Mouse (Mus musculus): ENCODE results near the gene Slc8a2. TPM values are rescaled to one million over a fixed set of nuclear protein-coding genes. Genes with fewer than 3 reads are reported as not detected.

Slc8a2 gene
- polyA plus RNA-seq, 1 experiment, result 1.5 TPM

DNA sequence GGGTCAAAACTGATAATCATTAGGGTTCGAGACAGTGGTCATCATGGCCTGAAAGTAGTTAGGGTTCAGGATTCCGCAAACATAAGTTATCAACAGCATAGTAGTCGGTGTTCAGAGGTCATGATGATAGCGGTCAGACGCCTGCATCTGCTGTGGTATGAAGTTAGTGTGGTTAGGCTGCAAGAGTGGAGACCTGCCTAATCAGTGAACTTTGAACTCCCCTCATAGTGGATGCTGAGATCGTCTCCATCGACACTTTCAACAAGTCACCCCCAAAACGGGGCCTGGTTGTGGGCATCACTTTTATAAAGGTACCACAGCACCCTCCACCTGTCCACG is 9.4 kb upstream of the Slc8a2 start:
- Histone ChIP-seq H3K27ac (ENCODE audit: insufficient read depth, low read depth, low read length) (no peak overlapping the region), H3K27me3 (ENCODE audit: control insufficient read depth, insufficient read depth, low read length) (no peaks in the 10 kb centered on the region), H3K4me3 (ENCODE audit: low read depth, low read length) (peak overlapping the region; percentile 79), H3K36me3 (ENCODE audit: control insufficient read depth, insufficient read depth, low read length) (peaks cover 20% of the 10 kb centered on the region; the same call in 1 of the 2 replicates), H3K4me1 (ENCODE audit: control insufficient read depth, insufficient read depth, insufficient read length, low read length) (no peaks in the 10 kb centered on the region; the same call in 1 of the 2 replicates)
- WGBS, result 25% methylated on average over 9 of the region's 9 CpGs
- no peak for TF ChIP-seq CTCF (IDR thresholded peaks at IDR 0.05; ENCODE audit: extremely low read depth, insufficient read length, insufficient replicate concordance, low read depth, low read length)
- TF ChIP-seq POLR2A (IDR thresholded peaks at IDR 0.05; ENCODE audit: low read depth, low read length), result no peak

DNA sequence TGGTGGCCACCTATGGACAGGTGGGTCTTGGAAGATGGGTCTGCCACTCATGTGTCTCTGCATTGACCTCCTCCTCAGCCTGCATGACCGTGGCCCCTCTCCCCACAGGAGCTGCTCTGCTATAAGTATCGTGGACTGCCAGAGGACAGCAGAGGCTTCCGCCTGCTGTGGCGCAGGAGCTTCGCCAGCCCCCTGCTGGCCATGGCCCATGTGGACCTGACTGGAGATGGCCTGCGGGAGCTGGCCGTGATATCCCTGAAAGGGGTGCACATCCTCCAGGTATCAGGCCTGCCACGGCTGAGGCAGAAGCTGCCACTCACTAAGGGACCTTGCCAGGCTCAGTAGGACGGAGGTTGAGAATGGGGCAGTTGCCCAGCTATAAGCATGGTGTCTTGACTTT is 3.8 kb upstream of the Slc8a2 start:
- TF ChIP-seq CTCF (IDR thresholded peaks at IDR 0.05; ENCODE audit: extremely low read depth, insufficient read length, insufficient replicate concordance, low read depth, low read length) (no peak), POLR2A (IDR thresholded peaks at IDR 0.05; ENCODE audit: low read depth, low read length) (no peak)
- Histone ChIP-seq H3K27ac (ENCODE audit: insufficient read depth, low read depth, low read length) (no peak overlapping the region), H3K27me3 (ENCODE audit: control insufficient read depth, insufficient read depth, low read length) (peaks cover 8% of the 10 kb centered on the region), H3K4me3 (ENCODE audit: low read depth, low read length) (no peak overlapping the region), H3K4me1 (ENCODE audit: control insufficient read depth, insufficient read depth, insufficient read length, low read length) (peaks cover 6% of the 10 kb centered on the region; the same call in 1 of the 2 replicates), H3K36me3 (ENCODE audit: control insufficient read depth, insufficient read depth, low read length) (peaks cover 3% of the 10 kb centered on the region; the same call in 1 of the 2 replicates)
- 83% methylated on average over 9 of the region's 9 CpGs for WGBS

DNA sequence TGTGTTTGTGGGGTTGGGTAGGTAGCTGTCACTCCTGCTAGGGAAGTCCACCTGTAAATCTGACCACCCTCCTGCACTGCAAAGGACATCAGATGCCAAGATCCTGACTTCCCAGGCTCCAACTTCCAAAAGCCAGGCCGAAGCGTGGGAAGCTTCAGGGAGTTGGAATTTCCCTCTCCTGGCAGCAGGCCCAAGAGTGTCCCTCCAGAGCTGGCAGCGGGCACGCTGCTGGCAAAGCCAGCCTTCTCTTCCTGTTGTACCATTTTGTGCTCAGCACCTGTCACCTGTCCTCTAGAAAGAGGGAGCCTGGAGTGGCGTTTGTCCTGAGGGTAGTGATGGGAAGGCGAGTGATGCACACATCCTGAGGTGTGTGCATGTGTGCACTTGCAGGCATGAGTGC is 1.3 kb upstream of the Slc8a2 start:
- TF ChIP-seq POLR2A (IDR thresholded peaks at IDR 0.05; ENCODE audit: low read depth, low read length) (no peak), CTCF (IDR thresholded peaks at IDR 0.05; ENCODE audit: extremely low read depth, insufficient read length, insufficient replicate concordance, low read depth, low read length) (no peak)
- Histone ChIP-seq H3K27me3 (ENCODE audit: control insufficient read depth, insufficient read depth, low read length) (peaks cover 10% of the 10 kb centered on the region), H3K4me1 (ENCODE audit: control insufficient read depth, insufficient read depth, insufficient read length, low read length) (peaks cover 6% of the 10 kb centered on the region; the same call in 1 of the 2 replicates), H3K27ac (ENCODE audit: insufficient read depth, low read depth, low read length) (no peak overlapping the region), H3K36me3 (ENCODE audit: control insufficient read depth, insufficient read depth, low read length) (peaks cover 3% of the 10 kb centered on the region; the same call in 1 of the 2 replicates), H3K4me3 (ENCODE audit: low read depth, low read length) (no peak overlapping the region)
- WGBS, result 55% methylated on average over 6 of the region's 6 CpGs

DNA sequence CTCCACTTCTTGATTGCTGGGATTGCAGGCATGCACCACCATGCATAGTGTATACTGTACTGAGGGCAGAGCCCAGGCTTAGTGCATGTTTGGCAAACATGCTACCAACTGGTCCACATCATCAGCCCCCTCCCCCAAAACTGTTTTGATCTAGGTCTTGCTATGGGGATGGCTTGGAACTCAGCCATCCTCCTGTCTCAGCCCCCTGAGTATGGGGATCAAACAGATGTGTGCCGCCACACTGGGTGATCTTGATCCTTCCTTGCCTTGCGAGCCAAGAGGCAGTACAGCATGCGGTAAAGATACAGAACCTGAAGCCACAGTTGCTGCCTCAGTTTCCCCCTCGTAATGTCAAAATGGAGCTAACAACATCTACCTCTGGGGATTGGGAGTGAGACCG is 727 bp upstream of the Slc8a2 start:
- WGBS, result 77% methylated on average over 5 of the region's 5 CpGs
- TF ChIP-seq POLR2A (IDR thresholded peaks at IDR 0.05; ENCODE audit: low read depth, low read length), result no peak
- TF ChIP-seq CTCF (IDR thresholded peaks at IDR 0.05; ENCODE audit: extremely low read depth, insufficient read length, insufficient replicate concordance, low read depth, low read length), result no peak

DNA sequence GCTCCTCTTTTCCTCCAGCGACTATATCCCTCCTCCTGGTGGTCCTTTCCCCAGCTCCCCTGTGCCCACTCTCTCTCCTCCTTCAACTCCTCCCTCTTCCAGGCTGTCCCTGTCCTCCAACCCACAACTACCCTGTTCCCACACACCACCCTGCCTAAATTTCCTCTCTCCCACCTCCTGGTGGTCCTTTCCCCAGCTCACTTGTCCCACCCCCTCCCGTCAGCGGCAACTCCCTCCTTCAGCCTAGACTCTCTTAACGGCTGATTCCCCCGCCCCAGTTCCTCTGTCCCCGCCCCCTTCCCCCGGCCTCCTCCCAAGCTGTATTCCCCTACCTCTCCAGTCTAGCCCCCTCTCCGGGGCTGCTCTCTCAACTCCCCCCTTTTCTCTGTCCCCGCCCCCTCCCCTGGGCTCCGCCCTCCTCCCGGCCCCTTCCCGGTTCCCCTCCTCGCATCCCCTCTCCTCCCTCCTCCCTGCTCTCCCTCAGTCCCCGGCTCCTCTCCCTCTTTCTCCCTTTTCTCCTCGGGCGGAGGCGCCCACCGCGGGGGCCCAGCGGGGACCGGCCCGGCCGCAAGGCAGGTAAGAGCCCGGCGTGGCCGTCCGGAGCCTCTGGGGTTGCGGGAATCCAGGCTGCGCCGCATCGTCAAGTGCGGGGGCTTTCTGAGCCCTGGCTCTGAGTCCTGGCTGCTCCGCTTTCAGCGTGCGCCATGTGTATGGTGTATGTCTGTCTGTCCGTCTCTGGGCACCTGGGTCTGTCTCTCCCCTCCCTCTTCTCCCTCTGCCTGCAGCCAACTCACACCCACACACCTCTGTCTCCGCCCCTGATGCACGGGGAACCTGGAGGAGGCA is 443 bp downstream of the Slc8a2 start:
- peaks cover under 1% of the 10 kb centered on the region; the same call in 1 of the 2 replicates for H3K36me3 ChIP-seq (ENCODE audit: control insufficient read depth, insufficient read depth, low read length)
- H3K27ac ChIP-seq (ENCODE audit: insufficient read depth, low read depth, low read length), result peak overlapping the region; percentile 20; the same call in 1 of the 2 replicates
- H3K27me3 ChIP-seq (ENCODE audit: control insufficient read depth, insufficient read depth, low read length), result peaks cover 10% of the 10 kb centered on the region
- TF ChIP-seq CTCF (IDR thresholded peaks at IDR 0.05; ENCODE audit: extremely low read depth, insufficient read length, insufficient replicate concordance, low read depth, low read length), result no peak
- TF ChIP-seq POLR2A (IDR thresholded peaks at IDR 0.05; ENCODE audit: low read depth, low read length), result no peak
- peaks cover 6% of the 10 kb centered on the region; the same call in 1 of the 2 replicates for H3K4me1 ChIP-seq (ENCODE audit: control insufficient read depth, insufficient read depth, insufficient read length, low read length)
- H3K4me3 ChIP-seq (ENCODE audit: low read depth, low read length), result peak overlapping the region; percentile 53
- WGBS, result 3% methylated on average over 38 of the region's 38 CpGs

More for the DNA sequence above, 727 bp upstream of the Slc8a2 start:
- Histone ChIP-seq H3K36me3 (ENCODE audit: control insufficient read depth, insufficient read depth, low read length) (peaks cover 3% of the 10 kb centered on the region; the same call in 1 of the 2 replicates), H3K4me3 (ENCODE audit: low read depth, low read length) (no peak overlapping the region), H3K27me3 (ENCODE audit: control insufficient read depth, insufficient read depth, low read length) (peaks cover 10% of the 10 kb centered on the region), H3K4me1 (ENCODE audit: control insufficient read depth, insufficient read depth, insufficient read length, low read length) (peaks cover 6% of the 10 kb centered on the region; the same call in 1 of the 2 replicates), H3K27ac (ENCODE audit: insufficient read depth, low read depth, low read length) (no peak overlapping the region)

DNA sequence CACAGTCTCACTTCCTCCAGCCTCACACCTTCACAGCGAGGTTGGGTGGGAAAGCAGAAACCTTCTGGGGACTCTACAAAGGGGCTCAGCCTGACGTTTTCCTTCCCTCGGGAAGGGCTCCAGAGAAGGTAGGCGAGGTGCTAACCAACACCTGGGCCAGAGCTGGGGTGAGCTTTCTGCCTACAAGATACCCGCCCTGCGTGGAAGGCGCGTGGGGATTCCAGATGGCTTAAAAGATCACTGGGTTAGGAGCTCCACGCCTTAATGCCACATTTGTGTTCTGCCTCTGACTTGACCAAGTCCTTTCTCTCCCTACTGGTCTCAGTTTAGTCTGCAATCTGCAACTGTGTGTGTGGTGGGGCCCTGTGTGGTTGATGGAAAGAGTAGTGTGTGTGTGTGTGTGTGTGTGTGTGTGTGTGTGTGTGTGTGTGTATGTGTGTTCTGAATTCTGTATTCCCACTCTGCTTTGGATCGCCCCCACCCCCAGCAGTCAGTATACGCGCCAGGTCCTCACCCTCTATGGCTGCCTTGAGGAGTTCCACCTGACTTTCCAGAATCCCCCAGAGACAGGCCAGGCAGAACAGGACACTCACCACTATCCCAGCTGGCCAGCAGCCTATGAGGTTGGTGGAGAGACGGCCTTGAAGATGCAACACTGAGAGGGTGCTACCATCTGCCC is 1.5 kb downstream of the Slc8a2 start:
- no peak for TF ChIP-seq CTCF (IDR thresholded peaks at IDR 0.05; ENCODE audit: extremely low read depth, insufficient read length, insufficient replicate concordance, low read depth, low read length)
- TF ChIP-seq POLR2A (IDR thresholded peaks at IDR 0.05; ENCODE audit: low read depth, low read length), result no peak
- Histone ChIP-seq H3K4me1 (ENCODE audit: control insufficient read depth, insufficient read depth, insufficient read length, low read length) (peaks cover 6% of the 10 kb centered on the region; the same call in 1 of the 2 replicates), H3K36me3 (ENCODE audit: control insufficient read depth, insufficient read depth, low read length) (no peaks in the 10 kb centered on the region; the same call in 1 of the 2 replicates), H3K4me3 (ENCODE audit: low read depth, low read length) (no peak overlapping the region), H3K27me3 (ENCODE audit: control insufficient read depth, insufficient read depth, low read length) (peaks cover 10% of the 10 kb centered on the region), H3K27ac (ENCODE audit: insufficient read depth, low read depth, low read length) (no peak overlapping the region)
- WGBS, result 27% methylated on average over 13 of the region's 13 CpGs

DNA sequence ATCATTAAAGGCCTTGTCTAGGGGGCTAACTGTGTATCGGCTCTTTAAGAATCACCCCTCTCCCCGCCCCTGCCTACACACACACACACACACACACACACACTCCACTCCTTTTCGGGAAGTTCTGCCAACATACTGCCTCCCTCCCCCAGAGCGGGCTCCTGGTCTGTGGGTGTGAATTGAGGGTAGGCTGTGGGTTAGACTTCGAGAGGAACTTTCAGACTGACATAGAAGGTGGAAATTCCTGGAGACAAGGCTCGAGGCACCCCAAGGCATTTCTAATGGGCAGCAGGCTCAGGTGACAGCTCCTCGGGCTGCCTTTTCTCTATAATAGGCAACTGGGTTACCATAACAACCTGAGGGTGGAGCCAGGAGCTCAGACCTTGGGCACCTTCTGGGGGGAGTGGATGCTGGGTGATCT is 2.5 kb downstream of the Slc8a2 start:
- Histone ChIP-seq H3K4me3 (ENCODE audit: low read depth, low read length) (no peak overlapping the region), H3K4me1 (ENCODE audit: control insufficient read depth, insufficient read depth, insufficient read length, low read length) (peaks cover 6% of the 10 kb centered on the region; the same call in 1 of the 2 replicates), H3K27ac (ENCODE audit: insufficient read depth, low read depth, low read length) (no peak overlapping the region), H3K27me3 (ENCODE audit: control insufficient read depth, insufficient read depth, low read length) (peaks cover 10% of the 10 kb centered on the region), H3K36me3 (ENCODE audit: control insufficient read depth, insufficient read depth, low read length) (no peaks in the 10 kb centered on the region)
- TF ChIP-seq POLR2A (IDR thresholded peaks at IDR 0.05; ENCODE audit: low read depth, low read length), result no peak
- no peak for TF ChIP-seq CTCF (IDR thresholded peaks at IDR 0.05; ENCODE audit: extremely low read depth, insufficient read length, insufficient replicate concordance, low read depth, low read length)
- WGBS, result 6% methylated on average over 7 of the region's 7 CpGs

Measured in small intestine, adult 2 months (tissue).